Mouse (Mus musculus) embryonic facial prominence, embryonic 11.5 days (tissue): ENCODE measurements at regions not wholly inside any gene's neighbourhood (a gene's known extent, or its start where the extent isn't known, plus 50 kb on each side); places are given as distances from the start of the nearest gene placed in this dataset.

ENCODE experiments used
- ATAC-seq: fragments of 200-750 bp; cut with Nextera tagmentation; replicated peaks from 2 replicates; pipeline ENCODE4 v1.8.0; 2017; ENCODE audit warnings: low read depth; ENCODE audit not compliant: insufficient number of reproducible peaks, low FRiP score, low TSS enrichment
- DNase-seq: peaks from one replicate; pipeline ENCODE4 v3.0.0-alpha.2; 2015; ENCODE audit warnings: low spot score
- H3K27ac ChIP-seq: fragments of 300-500 bp; sonication (generic); replicated peaks from 2 replicates; pipeline ENCODE4 v1.5.1; 2014; ENCODE audit warnings: mild to moderate bottlenecking, low read depth, low read length, control low read depth
- H3K27me3 ChIP-seq: fragments of 300-500 bp; sonication (generic); 2 replicates; pipeline ENCODE4 v1.6.1; 2014; ENCODE audit warnings: mild to moderate bottlenecking, low read length, moderate library complexity, mixed read lengths; ENCODE audit not compliant: control insufficient read depth, insufficient read depth
- H3K36me3 ChIP-seq: fragments of 300-500 bp; sonication (generic); replicated peaks from 2 replicates; pipeline ENCODE4 v1.6.1; 2014; ENCODE audit warnings: low read depth, mild to moderate bottlenecking, low read length, moderate library complexity, mixed read lengths; ENCODE audit not compliant: control insufficient read depth, insufficient read depth
- H3K4me1 ChIP-seq: fragments of 300-500 bp; sonication (generic); 2 replicates; pipeline ENCODE4 v1.6.1; 2014; ENCODE audit warnings: low read length, mixed read lengths; ENCODE audit not compliant: control insufficient read depth, insufficient read depth
- H3K4me2 ChIP-seq: fragments of 300-500 bp; sonication (generic); 2 replicates; pipeline ENCODE4 v1.6.1; 2014; ENCODE audit warnings: low read depth, mild to moderate bottlenecking, control low read depth, low read length, moderate library complexity
- H3K4me3 ChIP-seq: fragments of 300-500 bp; sonication (generic); 2 replicates; pipeline ENCODE4 v1.5.1; 2014; ENCODE audit warnings: low read depth, low read length, control low read depth
- H3K9ac ChIP-seq: fragments of 300-500 bp; sonication (generic); replicated peaks from 2 replicates; pipeline ENCODE4 v1.6.1; 2014; ENCODE audit warnings: mild to moderate bottlenecking, control low read depth, low read length
- H3K9me3 ChIP-seq: fragments of 300-500 bp; sonication (generic); replicated peaks from 2 replicates; pipeline ENCODE4 v1.6.1; 2016; ENCODE audit warnings: mild to moderate bottlenecking, low read length, inconsistent platforms, mixed read lengths; ENCODE audit not compliant: control insufficient read depth
- WGBS: fragments of 180-500 bp; shearing (Covaris S2); extraction: QIAGEN DNeasy Blood & Tissue Kit; methylation state at CpG from one replicate; pipeline ENCODE4 v1.1.7; 2014; 5-methylcytosine and 5-hydroxymethylcytosine counted together

GRCm38 (mm10) chr3:41488229-41488774 lies 67.2 kb upstream of the Jade1 start:
- ATAC-seq (no peak), DNase-seq (no peak)
- H3K27me3 ChIP-seq, result no peaks in the 10 kb centered on the region
- no peak overlapping the region for H3K4me3 ChIP-seq
- no peak overlapping the region for H3K27ac ChIP-seq
- no peaks in the 10 kb centered on the region for H3K9me3 ChIP-seq
- H3K4me1 ChIP-seq, result no peaks in the 10 kb centered on the region
- WGBS, result 55% methylated on average over 1 of the region's 1 CpGs
- H3K36me3 ChIP-seq, result no peaks in the 10 kb centered on the region
- no peak overlapping the region for H3K9ac ChIP-seq
- no peak overlapping the region for H3K4me2 ChIP-seq

DNA sequence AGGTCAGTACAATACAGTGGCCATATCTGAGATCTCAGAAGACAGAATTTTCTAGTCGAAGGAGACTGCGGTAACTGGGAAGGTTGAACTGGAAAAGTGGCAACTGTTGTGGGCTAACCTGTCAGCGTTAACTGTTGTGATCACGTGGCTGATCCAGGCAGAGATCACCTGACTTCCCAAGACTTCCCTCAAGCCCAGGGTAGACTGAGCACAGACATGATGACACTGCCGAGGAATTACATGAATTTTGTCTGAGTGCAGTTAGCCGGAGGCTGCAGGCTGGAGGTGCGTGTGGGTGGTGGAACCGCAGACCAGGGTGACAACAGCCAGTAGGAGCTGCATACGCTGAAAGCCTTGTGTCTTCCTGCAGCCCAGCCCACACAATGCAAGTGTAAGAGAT lies 70.6 kb upstream of the Jade1 start:
- H3K27ac ChIP-seq, result no peak overlapping the region
- H3K4me1 ChIP-seq, result no peaks in the 10 kb centered on the region
- H3K9me3 ChIP-seq, result no peaks in the 10 kb centered on the region
- no peak overlapping the region for H3K4me3 ChIP-seq
- no peak for ATAC-seq
- H3K4me2 ChIP-seq, result no peak overlapping the region
- H3K36me3 ChIP-seq, result no peaks in the 10 kb centered on the region
- DNase-seq, result no peak
- no peak overlapping the region for H3K9ac ChIP-seq
- no peaks in the 10 kb centered on the region for H3K27me3 ChIP-seq
- 85% methylated on average over 9 of the region's 9 CpGs for WGBS

- ATAC-seq, result no peak
These were observed 71.9 kb upstream of the Jade1 start for GRCm38 (mm10) chr3:41483582-41483981.

GRCm38 (mm10) chr3:41482881-41483494 lies 72.5 kb upstream of the Jade1 start:
- 81% methylated on average over 5 of the region's 5 CpGs for WGBS
- Histone ChIP-seq H3K27me3 (no peaks in the 10 kb centered on the region), H3K27ac (no peak overlapping the region), H3K4me3 (no peak overlapping the region), H3K9ac (no peak overlapping the region), H3K36me3 (no peaks in the 10 kb centered on the region), H3K4me2 (no peak overlapping the region), H3K9me3 (no peaks in the 10 kb centered on the region), H3K4me1 (no peaks in the 10 kb centered on the region)
- no peak for DNase-seq
- ATAC-seq, result no peak

More at GRCm38 (mm10) chr3:41483582-41483981, 71.9 kb upstream of the Jade1 start:
- Histone ChIP-seq H3K4me2 (no peak overlapping the region), H3K4me3 (no peak overlapping the region), H3K36me3 (no peaks in the 10 kb centered on the region), H3K4me1 (no peaks in the 10 kb centered on the region), H3K27ac (no peak overlapping the region), H3K9ac (no peak overlapping the region), H3K27me3 (no peaks in the 10 kb centered on the region), H3K9me3 (no peaks in the 10 kb centered on the region)
- no peak for DNase-seq
- 69% methylated on average over 3 of the region's 3 CpGs for WGBS

- Histone ChIP-seq H3K27ac (no peak overlapping the region), H3K9me3 (no peaks in the 10 kb centered on the region), H3K4me2 (no peak overlapping the region), H3K36me3 (no peaks in the 10 kb centered on the region), H3K9ac (no peak overlapping the region), H3K27me3 (no peaks in the 10 kb centered on the region), H3K4me1 (no peaks in the 10 kb centered on the region), H3K4me3 (no peak overlapping the region)
- 81% methylated on average over 3 of the region's 3 CpGs for WGBS
- DNase-seq, result no peak
- ATAC-seq, result no peak
These were observed 75.3 kb upstream of the Jade1 start for GRCm38 (mm10) chr3:41480186-41480585.

- Histone ChIP-seq H3K4me1 (no peaks in the 10 kb centered on the region), H3K4me2 (no peak overlapping the region), H3K9ac (no peak overlapping the region), H3K27ac (no peak overlapping the region), H3K27me3 (no peaks in the 10 kb centered on the region), H3K36me3 (no peaks in the 10 kb centered on the region), H3K9me3 (no peaks in the 10 kb centered on the region), H3K4me3 (no peak overlapping the region)
- DNase-seq (no peak), ATAC-seq (no peak)
- WGBS, result 91% methylated on average over 2 of the region's 2 CpGs
These were observed 76.6 kb upstream of the Jade1 start for GRCm38 (mm10) chr3:41478971-41479370.

DNA sequence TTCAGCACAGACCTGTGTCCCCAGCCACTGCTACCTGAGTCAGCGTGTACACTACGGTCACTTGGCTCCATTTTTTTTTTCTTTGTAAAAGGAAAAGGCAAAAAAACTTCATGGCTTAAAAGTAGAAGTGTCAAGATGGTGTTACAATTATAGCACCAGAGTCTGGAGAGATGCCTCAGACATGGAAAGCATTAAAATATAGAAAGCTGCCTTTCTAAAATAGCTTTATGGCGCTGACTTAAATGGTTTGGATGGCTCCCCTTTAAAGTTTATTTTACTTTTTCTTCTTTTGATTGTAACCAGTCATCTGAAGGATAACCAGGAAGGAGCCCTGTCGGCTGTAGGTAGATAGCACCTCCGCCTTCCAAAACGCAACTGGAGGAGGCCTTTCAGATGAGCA lies 79.0 kb upstream of the Jade1 start:
- no peak overlapping the region for H3K4me2 ChIP-seq
- no peaks in the 10 kb centered on the region for H3K36me3 ChIP-seq
- no peaks in the 10 kb centered on the region for H3K4me1 ChIP-seq
- H3K27me3 ChIP-seq, result no peaks in the 10 kb centered on the region
- DNase-seq (no peak), ATAC-seq (no peak)
- no peak overlapping the region for H3K4me3 ChIP-seq
- no peak overlapping the region for H3K27ac ChIP-seq
- H3K9ac ChIP-seq, result no peak overlapping the region
- 94% methylated on average over 6 of the region's 6 CpGs for WGBS
- H3K9me3 ChIP-seq, result no peaks in the 10 kb centered on the region

GRCm38 (mm10) chr3:41472586-41472985 lies 82.9 kb upstream of the Jade1 start:
- no peak for ATAC-seq
- no peak overlapping the region for H3K9ac ChIP-seq
- H3K27me3 ChIP-seq, result no peaks in the 10 kb centered on the region
- WGBS, result 80% methylated on average over 3 of the region's 3 CpGs
- no peak for DNase-seq
- H3K4me3 ChIP-seq, result no peak overlapping the region
- H3K27ac ChIP-seq, result no peak overlapping the region
- no peaks in the 10 kb centered on the region for H3K4me1 ChIP-seq
- H3K9me3 ChIP-seq, result no peaks in the 10 kb centered on the region
- H3K36me3 ChIP-seq, result no peaks in the 10 kb centered on the region
- H3K4me2 ChIP-seq, result no peak overlapping the region
